In genomic region chr12:31949759-31950658, GRCm38 (mm10) we compare ENCODE assay signal across 8 mouse cellular contexts. TPM values are rescaled to one million over a fixed set of nuclear protein-coding genes. Genes with fewer than 3 reads are reported as not detected.
DNase-seq lines count a peak whose midpoint lies in the region; ATAC-seq and TF ChIP-seq lines count a peak whose summit lies in the region.

TSS of gene Hbp1 (minus strand) at chr12:31950535.

- no peaks in the 10 kb centered on the region for H3K9me3 ChIP-seq in ES-E14 (ENCODE audit: control insufficient read depth, insufficient read depth, low read depth, low read length)
- H3K9me3 ChIP-seq in forebrain, embryonic 15.5 days: no peaks in the 10 kb centered on the region

- intact Hi-C loops in heart, postnatal 25 days (cut with DNase I): no loop called here

- ATAC-seq in forebrain, embryonic 15.5 days (replicated peaks): peak; percentile 98
- peak; percentile 85 for ATAC-seq in neutrophil, adult 5-6 weeks (ENCODE audit: extremely low read depth, insufficient number of reproducible peaks, low FRiP score, poor library complexity, severe bottlenecking)

- DNase-seq in ES-E14 (ENCODE audit: low read depth, low spot score): peak; percentile 99
- DNase-seq in cerebellum, adult 11-12 months: peak; percentile 100
- DNase-seq in heart, postnatal 25 days (ENCODE audit: low spot score): peak; percentile 99
- peak; percentile 100 for DNase-seq in layer of hippocampus, adult 18-20 months (ENCODE audit: low spot score in 2 of 2)
- DNase-seq in lung, adult 2 months: peak; percentile 97
- peak; percentile 96 to 99 for DNase-seq in thymus, adult 18-20 months

- peak; percentile 86; the same call in 1 of the 2 replicates for TF ChIP-seq POLR2A in lung, adult 2 months (IDR thresholded peaks at IDR 0.05; ENCODE audit: borderline replicate concordance, extremely low read depth, low read depth, low read length)

- peak within 1 kb of the TSS; percentile 74 for H3K4me2 ChIP-seq in forebrain, embryonic 15.5 days (replicated peaks)

- WGBS in forebrain, embryonic 15.5 days: under 1% methylated on average over 68 of the region's 71 CpGs
- WGBS in lung, adult 2 months: 1% methylated on average over 67 of the region's 71 CpGs

- H3K27ac ChIP-seq in ES-E14 (ENCODE audit: insufficient read depth, low read depth, low read length, poor library complexity, severe bottlenecking): peak within 1 kb of the TSS; percentile 98
- H3K27ac ChIP-seq in forebrain, embryonic 15.5 days (replicated peaks): peak within 1 kb of the TSS; percentile 99

- no peak for TF ChIP-seq CTCF in lung, adult 2 months (IDR thresholded peaks at IDR 0.05; ENCODE audit: insufficient read depth, low read length)

- peaks cover 0 to 2% of the 10 kb centered on the region in 2 experiments; a peak in 1 of 4 replicates for H3K4me1 ChIP-seq in ES-E14 (ENCODE audit: control insufficient read depth in 2 of 2, insufficient read depth in 2 of 2, low read length in 2 of 2, poor library complexity in 1 of 2)
- H3K4me1 ChIP-seq in forebrain, embryonic 15.5 days: peaks cover 21% of the 10 kb centered on the region
- H3K4me1 ChIP-seq in lung, adult 2 months (ENCODE audit: control insufficient read depth, insufficient read depth, low read length): peaks cover 6% of the 10 kb centered on the region

- H3K27me3 ChIP-seq in forebrain, embryonic 15.5 days: no peaks in the 10 kb centered on the region

- in situ Hi-C loops in ES-E14 (cut with MboI; ENCODE audit: low sequenced_read_pairs in 2 of 2, unreplicated experiment in 2 of 2): loop anchor here (25.0 kb wide), 2 partner anchors 438 to 887 kb away; no protein-coding TSS in a partner anchor

- H3K4me3 ChIP-seq in ES-E14 (ENCODE audit: insufficient read depth in 1 of 2, low read depth in 1 of 2, low read length in 2 of 2, poor library complexity in 1 of 2, severe bottlenecking in 1 of 2): peak within 1 kb of the TSS; percentile 82 to 100
- peak within 1 kb of the TSS; percentile 97 for H3K4me3 ChIP-seq in forebrain, embryonic 15.5 days
- peak within 1 kb of the TSS; percentile 76 for H3K4me3 ChIP-seq in lung, adult 2 months (replicated peaks; ENCODE audit: extremely low read depth, low read depth, low read length)

- no peaks in the 10 kb centered on the region for H3K36me3 ChIP-seq in ES-E14 (ENCODE audit: control insufficient read depth, insufficient read depth, low read length, poor library complexity, severe bottlenecking)
- no peaks in the 10 kb centered on the region for H3K36me3 ChIP-seq in forebrain, embryonic 15.5 days

- H3K9ac ChIP-seq in ES-E14 (ENCODE audit: insufficient read depth, low read depth, low read length, poor library complexity, severe bottlenecking): peak within 1 kb of the TSS; percentile 98
- H3K9ac ChIP-seq in forebrain, embryonic 15.5 days (replicated peaks): peak within 1 kb of the TSS; percentile 91

TF ChIP-seq in ES-E14, 5 proteins besides CTCF, POLR2A, EP300 and RAD21:
- TF ChIP-seq HCFC1 (IDR thresholded peaks at IDR 0.05; ENCODE audit: borderline replicate concordance, insufficient read depth, low read length): peak; percentile 96
- TF ChIP-seq ZC3H11A (IDR thresholded peaks at IDR 0.05; ENCODE audit: borderline replicate concordance, low read depth, low read length): no peak
- peak; percentile 95 for TF ChIP-seq CHD2 (IDR thresholded peaks at IDR 0.05; ENCODE audit: low read depth, low read length)

RNA-seq across cellular contexts. Expression of gene Hbp1, which starts in this region (rescaled TPM):
- 43.3 and 54.9 TPM in 2 replicates for total RNA-seq in ES-E14 (2012; rRNA removed)
- polyA plus RNA-seq in forebrain, embryonic 15.5 days (2015; fragmentation: Nextera tagmentation; extraction: Ambion mirVana): 85.6 and 87.7 TPM in 2 replicates
- 10 to 100 TPM; 78.4 to 85.9 TPM for total RNA-seq in heart, postnatal 25 days (2021)
- 10 to 100 TPM; 25.6 to 25.8 TPM for total RNA-seq in layer of hippocampus, adult 18-20 months (2021)
- 51.4 and 72.6 TPM in 2 replicates for polyA plus RNA-seq in lung, adult 2 months (2012; rRNA removed)
- total RNA-seq in neutrophil, adult 5-6 weeks (2017): 186 and 210 TPM in 2 replicates

Comparison
In these comparisons a context has a peak if more than half of its experiments do, and no peak if none do; other contexts are left out.
1. Peak in every context shown above with its lines: DNase-seq, ATAC-seq, H3K4me3 ChIP-seq and H3K27ac ChIP-seq.